Comparison of ENCODE assay signal across 8 mouse cellular contexts in the genomic region with DNA sequence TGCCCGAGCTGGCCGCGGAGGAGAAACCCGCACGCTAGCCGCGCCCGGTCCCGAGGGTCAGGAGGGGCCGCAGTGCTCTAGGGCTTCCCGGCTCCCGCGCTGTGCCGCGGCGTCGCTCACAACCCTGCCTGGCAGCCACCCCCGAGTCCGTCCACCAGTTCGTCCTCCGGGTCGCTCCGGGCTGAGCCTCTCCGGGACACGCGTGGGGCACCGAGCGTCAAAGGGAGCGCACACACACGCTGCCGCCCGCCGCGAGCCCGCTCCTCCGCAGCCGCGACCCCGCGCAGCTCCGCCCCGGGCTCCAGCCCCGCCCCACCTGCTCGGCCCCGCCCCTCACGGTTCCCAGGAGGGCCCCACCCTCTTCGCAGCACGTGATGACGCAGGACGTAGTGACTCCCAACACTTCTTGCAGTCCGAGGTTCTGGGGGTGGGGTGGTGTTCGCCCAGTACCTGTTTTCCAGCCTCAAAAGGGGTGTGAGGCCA. TPM values are rescaled to one million over a fixed set of nuclear protein-coding genes. Genes with fewer than 3 reads are reported as not detected.
A peak's percentile ranks its signal among the peaks of the same experiment; 100 is the strongest.
DNase-seq lines count a peak whose midpoint lies in the region; ATAC-seq and TF ChIP-seq lines count a peak whose summit lies in the region.

A gene (minus strand): TSS at position 285 of the 483 bp plus-strand sequence.

- H3K36me3 ChIP-seq in kidney, adult 2 months (ENCODE audit: control insufficient read depth, insufficient read depth, low read length), result no peaks in the 10 kb centered on the region
- H3K36me3 ChIP-seq in limb, embryonic 11.5 days (ENCODE audit: control insufficient read depth, insufficient read depth, low read length), result no peaks in the 10 kb centered on the region
- H3K36me3 ChIP-seq in midbrain, embryonic 13.5 days, result no peaks in the 10 kb centered on the region
- H3K36me3 ChIP-seq in small intestine, adult 2 months (ENCODE audit: control insufficient read depth, insufficient read depth, low read length), result 0 out of 2 replicates have a peak, but pooled peaks cover 1% of the 10 kb centered on the region

- H3K9me3 ChIP-seq in limb, embryonic 11.5 days (ENCODE audit: control insufficient read depth, low read length), result no peaks in the 10 kb centered on the region
- no peaks in the 10 kb centered on the region for H3K9me3 ChIP-seq in midbrain, embryonic 13.5 days

- peak; percentile 92 for DNase-seq in adrenal gland, postnatal 14 days
- peak; percentile 91 for DNase-seq in embryo, embryonic 9.5 days (ENCODE audit: extremely low spot score)
- DNase-seq in heart, adult 18-20 months, result peak; percentile 81 to 87
- DNase-seq in kidney, adult 2 months, result peak; percentile 93
- peak; percentile 90 for DNase-seq in limb, embryonic 11.5 days (ENCODE audit: low spot score)
- DNase-seq in MN1 (ENCODE audit: low spot score), result no peak

- H3K27me3 ChIP-seq in kidney, adult 2 months (replicated peaks; ENCODE audit: control insufficient read depth, insufficient read depth, low read length), result no peaks in the 10 kb centered on the region
- H3K27me3 ChIP-seq in limb, embryonic 11.5 days (ENCODE audit: control insufficient read depth, insufficient read depth, low read length), result peaks cover 4% of the 10 kb centered on the region; the same call in 1 of the 2 replicates
- 0 out of 2 replicates have a peak, but pooled peaks cover 10% of the 10 kb centered on the region for H3K27me3 ChIP-seq in midbrain, embryonic 13.5 days
- H3K27me3 ChIP-seq in small intestine, adult 2 months (ENCODE audit: control insufficient read depth, insufficient read depth, low read length), result no peaks in the 10 kb centered on the region

- peak within 1 kb of the TSS; percentile 100 for H3K4me2 ChIP-seq in limb, embryonic 11.5 days (ENCODE audit: low read depth, severe bottlenecking)
- peak within 1 kb of the TSS; percentile 98 for H3K4me2 ChIP-seq in midbrain, embryonic 13.5 days (replicated peaks)

- H3K27ac ChIP-seq in kidney, adult 2 months (ENCODE audit: insufficient read depth, low read depth, low read length), result peak within 1 kb of the TSS; percentile 71
- no peak within 1 kb of the TSS for H3K27ac ChIP-seq in limb, embryonic 11.5 days (replicated peaks; ENCODE audit: low read depth, low read length)
- no peak within 1 kb of the TSS for H3K27ac ChIP-seq in midbrain, embryonic 13.5 days
- H3K27ac ChIP-seq in small intestine, adult 2 months (ENCODE audit: insufficient read depth, low read depth, low read length), result peak within 1 kb of the TSS; percentile 94

- peak; percentile 95 for ATAC-seq in limb, embryonic 11.5 days (ENCODE audit: insufficient number of reproducible peaks, low FRiP score, low TSS enrichment, low read depth)
- ATAC-seq in midbrain, embryonic 13.5 days, result peak; percentile 97

- H3K4me1 ChIP-seq in kidney, adult 2 months (ENCODE audit: control insufficient read depth, insufficient read depth, low read length), result 0 out of 2 replicates have a peak, but pooled peaks cover 3% of the 10 kb centered on the region
- no peaks in the 10 kb centered on the region for H3K4me1 ChIP-seq in limb, embryonic 11.5 days (ENCODE audit: control insufficient read depth, insufficient read depth, low read length)
- H3K4me1 ChIP-seq in midbrain, embryonic 13.5 days (replicated peaks), result peaks cover 3% of the 10 kb centered on the region; the same call in 1 of the 2 replicates
- H3K4me1 ChIP-seq in small intestine, adult 2 months (ENCODE audit: control insufficient read depth, insufficient read depth, insufficient read length, low read length), result peaks cover 5% of the 10 kb centered on the region; the same call in 1 of the 2 replicates

- under 1% methylated on average over 52 of the region's 52 CpGs for WGBS in kidney, adult 2 months
- WGBS in limb, embryonic 11.5 days, result 1% methylated on average over 36 of the region's 52 CpGs
- WGBS in midbrain, embryonic 13.5 days, result under 1% methylated on average over 48 of the region's 52 CpGs
- WGBS in small intestine, adult 2 months, result under 1% methylated on average over 52 of the region's 52 CpGs

- H3K4me3 ChIP-seq in kidney, adult 2 months (ENCODE audit: insufficient read depth, low read depth, low read length), result peak within 1 kb of the TSS; percentile 96
- H3K4me3 ChIP-seq in limb, embryonic 11.5 days (ENCODE audit: low read depth, low read length), result peak within 1 kb of the TSS; percentile 63
- H3K4me3 ChIP-seq in midbrain, embryonic 13.5 days (replicated peaks), result peak within 1 kb of the TSS; percentile 83
- peak within 1 kb of the TSS; percentile 99 for H3K4me3 ChIP-seq in small intestine, adult 2 months (ENCODE audit: low read depth, low read length)

- TF ChIP-seq CTCF in kidney, adult 2 months (conservative IDR thresholded peaks at IDR 0.05; ENCODE audit: insufficient read depth, insufficient read length, low read depth, low read length), result no peak
- no peak for TF ChIP-seq CTCF in small intestine, adult 2 months (IDR thresholded peaks at IDR 0.05; ENCODE audit: extremely low read depth, insufficient read length, insufficient replicate concordance, low read depth, low read length)

- H3K9ac ChIP-seq in limb, embryonic 11.5 days (ENCODE audit: low read length), result peak within 1 kb of the TSS; percentile 51
- H3K9ac ChIP-seq in midbrain, embryonic 13.5 days (replicated peaks), result peak within 1 kb of the TSS; percentile 75

- peak; percentile 25 for TF ChIP-seq POLR2A in kidney, adult 2 months (IDR thresholded peaks at IDR 0.05; ENCODE audit: low read depth, low read length)
- no peak; the same call in 1 of the 2 replicates for TF ChIP-seq POLR2A in small intestine, adult 2 months (IDR thresholded peaks at IDR 0.05; ENCODE audit: low read depth, low read length)

RNA-seq across cellular contexts. Expression of the gene that starts here (rescaled TPM):
- total RNA-seq in adrenal gland, postnatal 14 days (2021), result 8.3 and 8.7 TPM in 2 replicates
- 1 to 10 TPM; 3.4 to 3.9 TPM for total RNA-seq in heart, adult 18-20 months (2021)
- 3.2 and 3.9 TPM in 2 replicates for polyA plus RNA-seq in kidney, adult 2 months (2012; rRNA removed)
- polyA plus RNA-seq in limb, embryonic 11.5 days (2014; fragmentation: Nextera tagmentation; extraction: Ambion mirVana), result 1.5 and 2.2 TPM in 2 replicates
- 1.4 and 1.5 TPM in 2 replicates for polyA plus RNA-seq in midbrain, embryonic 13.5 days (2015; fragmentation: Nextera tagmentation; extraction: Ambion mirVana)
- 3.6 and 6.2 TPM in 2 replicates for polyA plus RNA-seq in small intestine, adult 2 months (2012; rRNA removed)

Comparison
In these comparisons a context has a peak if more than half of its experiments do, and no peak if none do; other contexts are left out.
1. H3K27ac ChIP-seq: peak in kidney, adult 2 months (single experiment) and small intestine, adult 2 months (single experiment); none in limb, embryonic 11.5 days (single experiment) and midbrain, embryonic 13.5 days (single experiment).
2. Peak in every context shown above with its lines, with median percentiles within 50 percentile points of each other: H3K4me3 ChIP-seq.